Mouse (Mus musculus) midbrain, embryonic 15.5 days (tissue): ENCODE data around the gene Mcrip2. TPM values are rescaled to one million over a fixed set of nuclear protein-coding genes. Genes with fewer than 3 reads are reported as not detected.

Experiments
- ATAC-seq: fragments of 200-750 bp; cut with Nextera tagmentation; replicated peaks from 2 replicates; pipeline ENCODE4 v1.8.0; 2017; ENCODE audit warnings: moderate TSS enrichment
- H3K27ac ChIP-seq: fragments of 300-500 bp; sonication (generic); 2 replicates; pipeline ENCODE4 v1.5.1; 2015; ENCODE audit warnings: mild to moderate bottlenecking, inconsistent platforms
- H3K27me3 ChIP-seq: fragments of 300-500 bp; sonication (generic); replicated peaks from 2 replicates; pipeline ENCODE4 v1.6.1; 2015; ENCODE audit warnings: inconsistent platforms
- H3K36me3 ChIP-seq: fragments of 300-500 bp; sonication (generic); replicated peaks from 2 replicates; pipeline ENCODE4 v1.6.1; 2015; ENCODE audit warnings: inconsistent platforms
- H3K4me1 ChIP-seq: fragments of 300-500 bp; sonication (generic); 2 replicates; pipeline ENCODE4 v1.6.1; 2015; ENCODE audit warnings: inconsistent platforms
- H3K4me2 ChIP-seq: fragments of 300-500 bp; sonication (generic); 2 replicates; pipeline ENCODE4 v1.6.1; 2015; ENCODE audit warnings: inconsistent platforms, mild to moderate bottlenecking, moderate library complexity
- H3K4me3 ChIP-seq: fragments of 300-500 bp; sonication (generic); 2 replicates; pipeline ENCODE4 v1.5.1; 2015; ENCODE audit warnings: mild to moderate bottlenecking, inconsistent platforms
- H3K9ac ChIP-seq: fragments of 300-500 bp; sonication (generic); 2 replicates; pipeline ENCODE4 v1.6.1; 2015; ENCODE audit warnings: mild to moderate bottlenecking, inconsistent platforms
- H3K9me3 ChIP-seq: fragments of 300-500 bp; sonication (generic); 2 replicates; pipeline ENCODE4 v1.6.1; 2016; ENCODE audit warnings: inconsistent platforms
- WGBS: fragments of 180-500 bp; shearing (Covaris S2); methylation state at CpG from one replicate; pipeline ENCODE4 v1.1.7; 2015; ENCODE audit warnings: mixed read lengths; 5-methylcytosine and 5-hydroxymethylcytosine counted together
- polyA plus RNA-seq: library from polyadenylated mRNA; unstranded; fragments of >200 nt; fragmentation: Nextera tagmentation; extraction: Ambion mirVana; gene quantifications from 2 replicates; pipeline ENCODE4 v1.2.1, GENCODE M21; 2015

Mcrip2 gene
- polyA plus RNA-seq, 1 experiment from 2014 or later, result 19.8 TPM

DNA sequence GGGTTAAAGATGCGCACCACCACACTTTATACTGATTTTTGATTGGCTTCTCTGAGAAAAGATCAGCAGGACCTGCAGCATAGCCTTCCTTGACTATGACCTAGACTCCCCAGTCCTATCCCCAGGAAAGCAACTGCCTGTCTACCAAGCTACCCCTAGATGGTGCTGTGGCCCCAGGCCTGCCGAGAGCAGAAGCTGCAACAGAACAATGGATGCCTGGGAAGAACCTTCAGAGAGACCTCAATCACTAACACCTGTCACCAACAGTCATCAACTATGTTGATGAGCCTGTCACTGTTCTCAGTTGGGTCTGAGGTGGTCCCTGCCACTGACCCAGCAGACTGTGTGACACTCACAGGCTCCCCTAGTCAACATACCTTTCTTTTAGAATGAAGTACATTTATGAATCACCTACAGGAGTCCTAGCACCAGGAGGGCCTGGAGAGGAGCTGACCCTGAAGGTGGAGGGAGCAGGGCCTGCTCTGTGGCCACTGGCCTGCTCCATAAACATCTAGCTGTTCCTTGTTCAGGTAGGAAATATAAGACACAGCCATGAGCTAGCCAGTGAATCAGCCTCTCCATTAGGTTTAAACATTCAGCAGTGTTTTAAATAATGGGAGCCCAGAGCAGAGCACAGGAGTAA, 25.5 kb upstream of the Mcrip2 start:
- Histone ChIP-seq H3K9me3 (no peaks in the 10 kb centered on the region), H3K27ac (peak overlapping the region; percentile 70), H3K9ac (no peak overlapping the region), H3K27me3 (no peaks in the 10 kb centered on the region), H3K4me2 (no peak overlapping the region), H3K36me3 (peaks cover 8% of the 10 kb centered on the region; the same call in 1 of the 2 replicates), H3K4me3 (no peak overlapping the region; the same call in 1 of the 2 replicates), H3K4me1 (peaks cover 9% of the 10 kb centered on the region)
- WGBS, result 34% methylated on average over 2 of the region's 2 CpGs
- peak; percentile 80 for ATAC-seq

DNA sequence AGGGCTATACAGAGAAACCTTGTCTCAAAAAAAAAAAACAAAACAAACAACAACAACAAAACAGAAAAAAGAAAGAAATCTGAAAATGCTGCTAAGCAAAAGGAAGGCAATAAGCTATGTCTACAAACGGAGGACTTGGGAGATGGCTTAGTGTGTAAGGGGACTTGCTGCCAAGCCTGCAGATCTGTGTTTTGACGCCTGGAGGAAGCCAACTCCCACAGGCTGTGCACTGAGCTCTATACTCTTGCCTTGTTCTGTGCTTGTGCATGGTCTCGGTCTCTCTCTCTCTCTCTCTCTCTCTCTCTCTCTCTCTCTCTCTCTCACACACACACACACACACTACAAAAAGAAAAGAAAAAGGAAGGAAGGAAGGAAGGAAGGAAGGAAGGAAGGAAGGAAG, 20.3 kb upstream of the Mcrip2 start:
- no peak overlapping the region for H3K4me2 ChIP-seq
- peaks cover 15% of the 10 kb centered on the region for H3K36me3 ChIP-seq
- H3K27ac ChIP-seq, result no peak overlapping the region
- H3K4me3 ChIP-seq, result no peak overlapping the region
- ATAC-seq, result no peak
- no peaks in the 10 kb centered on the region for H3K27me3 ChIP-seq
- H3K4me1 ChIP-seq, result peaks cover 6% of the 10 kb centered on the region; the same call in 1 of the 2 replicates
- no peaks in the 10 kb centered on the region for H3K9me3 ChIP-seq
- H3K9ac ChIP-seq, result no peak overlapping the region
- 88% methylated on average over 3 of the region's 3 CpGs for WGBS

DNA sequence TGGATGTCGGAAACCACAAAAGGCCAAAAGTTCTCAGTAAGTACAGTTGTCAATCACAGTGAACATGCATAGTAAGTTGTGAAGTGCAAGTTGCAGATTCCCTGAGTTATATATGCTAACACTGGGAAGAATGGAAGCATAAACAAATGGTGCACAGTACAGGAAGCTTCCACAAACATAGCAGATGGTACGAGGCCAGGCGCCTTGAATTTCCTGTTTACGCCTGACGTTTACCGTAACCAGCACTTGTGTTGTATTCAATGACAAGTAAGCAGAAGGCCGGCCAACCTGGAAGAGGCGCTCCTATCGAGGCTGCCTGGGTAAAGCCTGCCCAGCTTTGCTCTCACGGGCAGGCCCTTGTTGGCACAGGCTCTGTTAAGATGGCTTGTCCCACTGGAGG, 18.9 kb upstream of the Mcrip2 start:
- no peaks in the 10 kb centered on the region for H3K9me3 ChIP-seq
- no peak overlapping the region for H3K4me3 ChIP-seq
- H3K9ac ChIP-seq, result no peak overlapping the region
- peaks cover 21% of the 10 kb centered on the region for H3K36me3 ChIP-seq
- ATAC-seq, result no peak
- 0 out of 2 replicates have a peak, but pooled peaks cover 11% of the 10 kb centered on the region for H3K4me1 ChIP-seq
- H3K4me2 ChIP-seq, result no peak overlapping the region
- WGBS, result 89% methylated on average over 10 of the region's 10 CpGs
- H3K27me3 ChIP-seq, result no peaks in the 10 kb centered on the region
- H3K27ac ChIP-seq, result no peak overlapping the region

DNA sequence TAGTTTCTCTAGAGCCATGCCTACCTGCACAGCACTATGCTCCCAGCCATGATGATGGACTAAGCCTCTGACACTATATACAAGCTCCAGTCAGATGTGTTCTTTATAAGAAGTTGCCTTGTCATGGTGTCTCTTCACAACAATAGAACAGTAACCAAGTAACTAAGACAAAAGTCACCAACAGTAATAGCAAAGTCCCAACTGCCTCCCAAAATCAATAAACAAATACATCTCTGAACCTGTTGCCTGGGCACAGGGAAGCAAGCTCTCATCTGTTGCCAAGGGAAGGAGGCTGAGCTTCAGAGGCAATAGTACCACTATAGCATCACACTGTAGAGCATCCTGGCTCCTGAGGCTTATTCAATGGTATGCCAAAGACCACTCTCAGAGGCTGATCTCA, 18.2 kb upstream of the Mcrip2 start:
- Histone ChIP-seq H3K27ac (no peak overlapping the region), H3K4me3 (no peak overlapping the region), H3K36me3 (peaks cover 21% of the 10 kb centered on the region), H3K9ac (no peak overlapping the region), H3K4me1 (0 out of 2 replicates have a peak, but pooled peaks cover 14% of the 10 kb centered on the region), H3K27me3 (no peaks in the 10 kb centered on the region), H3K4me2 (no peak overlapping the region), H3K9me3 (no peaks in the 10 kb centered on the region)
- ATAC-seq, result no peak

DNA sequence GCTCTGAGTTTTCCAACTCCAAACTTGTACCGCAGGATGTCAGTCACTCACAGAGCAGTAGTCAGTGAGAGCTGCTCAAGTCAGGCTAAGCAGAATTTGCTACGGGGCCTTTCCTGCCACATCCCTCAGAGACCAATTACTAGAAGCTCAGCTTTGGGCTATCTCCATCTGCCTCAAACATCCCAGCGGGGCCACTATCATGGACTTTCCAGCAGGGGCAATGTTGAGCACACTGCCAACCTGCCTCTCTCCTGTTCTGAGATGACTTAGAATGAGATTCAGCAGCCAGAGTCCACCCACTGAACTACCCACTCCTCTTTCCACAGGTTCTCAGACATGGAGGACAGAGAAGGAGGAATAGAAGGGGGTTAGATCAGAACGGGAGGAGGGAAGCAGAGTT, 17.1 kb upstream of the Mcrip2 start:
- Histone ChIP-seq H3K4me1 (peaks cover 26% of the 10 kb centered on the region), H3K4me2 (no peak overlapping the region), H3K36me3 (peaks cover 21% of the 10 kb centered on the region), H3K27ac (peak overlapping the region; percentile 20; the same call in 1 of the 2 replicates), H3K9me3 (no peaks in the 10 kb centered on the region), H3K4me3 (no peak overlapping the region), H3K9ac (no peak overlapping the region), H3K27me3 (no peaks in the 10 kb centered on the region)
- 49% methylated on average over 4 of the region's 4 CpGs for WGBS
- no peak; the same call in 1 of the 2 replicates for ATAC-seq

DNA sequence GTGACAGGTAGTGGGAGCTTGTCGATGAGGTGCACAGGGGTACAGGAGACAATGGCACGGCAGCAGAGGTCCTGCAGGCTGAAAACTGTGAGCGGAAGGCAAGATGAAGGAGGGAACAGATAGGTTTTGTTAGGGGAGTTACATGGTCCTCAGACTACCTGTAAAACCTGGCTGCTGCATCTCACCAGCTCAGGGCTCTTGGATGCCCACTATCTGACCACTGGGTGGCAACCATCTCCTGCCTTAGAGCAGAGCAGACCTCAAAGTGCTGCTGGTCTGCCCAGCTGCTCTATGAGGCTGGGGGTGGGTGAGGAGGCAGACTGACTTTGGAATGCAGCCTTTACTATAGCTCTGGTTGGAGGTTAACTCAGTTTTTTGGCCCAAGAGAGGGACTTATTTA, 15.3 kb upstream of the Mcrip2 start:
- no peaks in the 10 kb centered on the region for H3K9me3 ChIP-seq
- ATAC-seq, result no peak
- H3K4me1 ChIP-seq, result peaks cover 30% of the 10 kb centered on the region
- WGBS, result 92% methylated on average over 3 of the region's 3 CpGs
- H3K27ac ChIP-seq, result no peak overlapping the region
- H3K4me3 ChIP-seq, result no peak overlapping the region
- H3K36me3 ChIP-seq, result peaks cover 17% of the 10 kb centered on the region; the same call in 1 of the 2 replicates
- H3K27me3 ChIP-seq, result no peaks in the 10 kb centered on the region
- no peak overlapping the region for H3K4me2 ChIP-seq
- H3K9ac ChIP-seq, result no peak overlapping the region

DNA sequence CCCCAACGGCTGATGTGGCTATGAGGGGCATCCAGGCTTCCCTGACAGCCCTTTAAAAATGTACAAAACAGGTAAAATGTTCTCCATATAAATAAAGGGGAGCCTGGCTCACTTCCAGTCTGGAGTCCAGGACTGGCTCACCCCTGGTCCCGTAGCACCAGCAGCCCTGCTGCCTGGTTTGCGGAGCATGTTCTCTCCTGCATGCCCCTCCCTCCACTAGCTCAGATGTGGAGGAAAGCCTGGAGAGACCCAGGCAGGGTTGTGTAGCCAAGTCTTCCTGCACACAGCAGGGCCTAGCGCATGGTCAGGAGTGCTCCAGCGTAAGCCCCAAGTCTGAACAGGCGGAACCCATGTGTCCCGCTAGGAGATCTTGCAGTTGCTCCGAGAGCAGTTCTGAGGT, 14.7 kb upstream of the Mcrip2 start:
- H3K9ac ChIP-seq, result no peak overlapping the region

DNA sequence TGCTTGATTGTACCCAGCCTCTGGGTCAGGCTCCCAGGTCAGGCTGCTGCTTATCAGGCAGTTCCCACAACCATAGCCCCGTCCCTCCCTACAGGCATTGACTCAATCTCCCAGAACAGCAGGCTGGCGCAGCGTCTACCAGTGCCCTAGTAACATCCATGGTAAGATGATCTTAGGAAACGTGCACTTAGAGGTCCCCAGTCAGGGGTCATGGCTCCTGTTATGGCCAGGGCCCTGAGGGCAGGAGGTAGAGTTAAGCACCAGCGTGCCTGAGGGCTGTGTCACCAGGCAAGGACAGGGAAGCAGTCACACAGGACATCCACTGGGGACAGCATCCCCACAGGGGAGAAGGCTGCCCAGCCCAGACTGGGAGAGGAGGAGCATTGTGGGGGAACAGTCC, 13.7 kb upstream of the Mcrip2 start:
- peaks cover 12% of the 10 kb centered on the region; the same call in 1 of the 2 replicates for H3K36me3 ChIP-seq
- no peaks in the 10 kb centered on the region for H3K9me3 ChIP-seq
- H3K4me2 ChIP-seq, result no peak overlapping the region
- ATAC-seq, result no peak
- no peak overlapping the region for H3K4me3 ChIP-seq
- WGBS, result 36% methylated on average over 5 of the region's 5 CpGs
- H3K4me1 ChIP-seq, result peaks cover 30% of the 10 kb centered on the region
- no peak overlapping the region for H3K9ac ChIP-seq
- peak overlapping the region; percentile 36; the same call in 1 of the 2 replicates for H3K27ac ChIP-seq
- H3K27me3 ChIP-seq, result no peaks in the 10 kb centered on the region

More for the DNA sequence above, 14.7 kb upstream of the Mcrip2 start:
- Histone ChIP-seq H3K4me2 (no peak overlapping the region), H3K36me3 (peaks cover 14% of the 10 kb centered on the region; the same call in 1 of the 2 replicates), H3K9me3 (no peaks in the 10 kb centered on the region), H3K27me3 (no peaks in the 10 kb centered on the region), H3K27ac (0 out of 2 replicates have a peak overlapping the region, but pooled peaks have one; percentile 36), H3K4me1 (peaks cover 30% of the 10 kb centered on the region), H3K4me3 (no peak overlapping the region)
- ATAC-seq, result no peak
- WGBS, result 75% methylated on average over 8 of the region's 8 CpGs

DNA sequence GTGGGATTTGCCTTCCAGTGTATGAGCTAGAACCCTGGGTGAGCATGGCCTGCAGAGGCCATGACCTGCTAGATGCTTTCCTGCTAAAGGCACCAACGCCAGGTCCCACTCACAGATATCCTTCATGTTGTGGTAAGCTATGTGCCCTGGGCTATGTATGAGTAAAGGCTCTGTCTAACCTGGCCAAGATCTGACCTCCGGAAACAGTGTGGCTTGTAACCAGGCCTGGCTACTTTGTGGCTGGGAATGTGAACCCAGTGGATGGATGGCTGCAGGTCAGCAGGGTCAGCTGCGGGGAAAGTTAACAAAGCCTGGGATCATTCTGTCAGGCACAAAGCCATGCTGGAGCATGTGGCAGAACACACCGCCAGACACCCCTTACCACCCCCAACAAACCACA, 13.1 kb upstream of the Mcrip2 start:
- ATAC-seq, result no peak
- H3K9me3 ChIP-seq, result no peaks in the 10 kb centered on the region
- H3K4me2 ChIP-seq, result no peak overlapping the region
- 18% methylated on average over 4 of the region's 4 CpGs for WGBS
- peaks cover 12% of the 10 kb centered on the region; the same call in 1 of the 2 replicates for H3K36me3 ChIP-seq
- no peak overlapping the region; the same call in 1 of the 2 replicates for H3K9ac ChIP-seq
- H3K27ac ChIP-seq, result peak overlapping the region; percentile 51
- no peak overlapping the region for H3K4me3 ChIP-seq
- peaks cover 35% of the 10 kb centered on the region for H3K4me1 ChIP-seq
- H3K27me3 ChIP-seq, result no peaks in the 10 kb centered on the region

DNA sequence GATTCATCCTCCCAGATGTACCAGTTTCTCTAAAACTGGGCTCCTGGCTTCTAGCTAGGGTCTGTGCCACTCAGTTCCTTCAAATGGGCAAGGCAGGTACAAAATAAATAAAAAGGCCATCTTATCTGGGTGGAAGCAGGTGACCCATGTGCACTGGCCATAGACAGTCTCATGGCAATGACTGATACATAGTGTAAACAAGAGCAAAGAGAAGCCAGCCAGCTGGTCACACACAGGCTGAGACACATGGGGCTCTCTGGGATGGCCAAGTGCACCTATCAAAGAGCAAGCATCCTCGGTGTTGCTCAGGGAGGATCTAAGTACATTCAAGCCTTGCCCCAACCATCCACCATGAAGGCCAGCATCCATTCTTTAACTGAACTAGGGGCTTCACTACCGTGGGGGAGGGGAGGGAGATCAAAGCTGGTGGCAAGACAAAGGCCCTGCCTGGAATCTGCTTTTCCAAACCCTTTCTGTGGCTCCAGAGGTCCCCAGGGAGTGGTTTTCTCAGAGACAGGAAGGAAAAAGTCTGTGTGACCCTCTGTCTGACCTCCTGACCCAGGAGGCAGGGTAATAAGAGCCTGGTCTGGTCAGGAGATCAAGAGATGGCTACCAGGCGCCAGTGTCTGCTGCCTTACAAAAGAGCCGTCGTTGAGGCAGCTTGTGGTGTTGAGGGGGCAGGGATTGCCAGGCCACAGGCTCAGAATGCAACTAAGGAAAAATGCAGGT, 12.5 kb upstream of the Mcrip2 start:
- WGBS, result 10% methylated on average over 5 of the region's 5 CpGs

DNA sequence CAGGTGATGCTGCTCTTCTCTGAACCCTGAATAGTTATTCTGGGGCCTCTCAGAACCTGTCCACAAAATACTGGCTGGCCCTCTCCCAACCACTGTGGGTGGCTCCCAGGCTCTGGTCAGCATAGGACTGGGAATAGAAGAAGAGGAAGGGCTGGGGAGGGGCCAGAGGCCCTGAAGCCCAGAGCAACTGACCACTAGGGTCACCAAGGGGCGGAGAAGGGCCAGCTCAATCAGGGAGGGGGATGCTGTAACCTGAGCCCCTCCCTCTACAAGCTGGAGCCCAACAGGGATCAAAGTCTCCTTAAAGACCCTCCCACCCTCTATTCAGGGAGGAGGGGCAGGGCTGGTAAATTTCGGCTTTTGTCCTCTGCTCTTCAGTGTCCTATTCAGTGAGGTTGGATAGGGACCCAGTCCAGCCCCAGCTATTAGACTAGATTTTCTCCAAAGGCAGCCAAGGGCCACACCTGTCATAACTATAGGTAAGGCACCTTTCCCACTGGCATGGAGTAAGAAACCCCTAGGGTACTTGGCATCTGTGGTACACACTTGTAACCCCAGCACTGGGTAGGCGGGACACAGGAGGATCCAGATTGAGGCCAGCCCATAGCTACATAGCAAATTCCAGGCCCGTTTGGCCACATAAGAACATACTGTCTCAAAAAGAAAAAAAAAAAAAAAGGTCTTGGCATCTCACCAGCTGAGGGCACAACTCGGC, 11.8 kb upstream of the Mcrip2 start, which contains the start of gene Wfikkn1:
Gene Wfikkn1 (minus strand): TSS at position 663 of the 715 bp plus-strand sequence.
- Histone ChIP-seq H3K27ac (peak within 1 kb of the TSS; percentile 51), H3K4me1 (peaks cover 40% of the 10 kb centered on the region), H3K36me3 (peaks cover 12% of the 10 kb centered on the region; the same call in 1 of the 2 replicates), H3K4me2 (no peak within 1 kb of the TSS), H3K4me3 (no peak within 1 kb of the TSS), H3K9ac (peak within 1 kb of the TSS; percentile 10; the same call in 1 of the 2 replicates), H3K27me3 (no peaks in the 10 kb centered on the region), H3K9me3 (no peaks in the 10 kb centered on the region)
- WGBS, result 21% methylated on average over 5 of the region's 5 CpGs
- no peak for ATAC-seq

More for the DNA sequence above, 12.5 kb upstream of the Mcrip2 start:
- H3K4me3 ChIP-seq, result no peak overlapping the region
- no peaks in the 10 kb centered on the region for H3K9me3 ChIP-seq
- no peaks in the 10 kb centered on the region for H3K27me3 ChIP-seq
- peaks cover 41% of the 10 kb centered on the region for H3K4me1 ChIP-seq
- H3K36me3 ChIP-seq, result peaks cover 12% of the 10 kb centered on the region; the same call in 1 of the 2 replicates
- no peak for ATAC-seq
- H3K4me2 ChIP-seq, result no peak overlapping the region
- peak overlapping the region; percentile 51; the same call in 1 of the 2 replicates for H3K27ac ChIP-seq
- peak overlapping the region; percentile 10; the same call in 1 of the 2 replicates for H3K9ac ChIP-seq

DNA sequence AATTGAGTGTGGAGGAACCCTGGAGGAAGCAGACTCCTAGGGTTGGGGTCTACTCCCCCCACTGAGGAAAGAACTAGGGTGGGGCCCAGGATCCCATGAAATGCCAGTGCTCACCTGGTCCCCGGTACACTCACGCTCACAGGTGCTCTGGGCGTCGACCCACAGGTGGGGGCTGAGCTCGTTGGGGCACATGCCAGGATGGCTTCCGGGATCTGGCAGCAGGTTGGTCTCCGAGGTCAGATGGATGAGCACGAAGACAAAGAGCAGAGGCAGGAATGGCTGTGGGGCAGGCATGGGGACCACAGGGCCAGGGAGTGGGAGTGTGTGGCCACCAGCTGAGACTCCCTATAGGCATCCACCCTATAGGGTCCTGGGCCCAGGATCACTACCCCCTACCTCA, 11.2 kb upstream of the Mcrip2 start:
- no peaks in the 10 kb centered on the region for H3K27me3 ChIP-seq
- ATAC-seq, result no peak
- WGBS, result 62% methylated on average over 8 of the region's 8 CpGs
- no peaks in the 10 kb centered on the region for H3K9me3 ChIP-seq
- H3K9ac ChIP-seq, result no peak overlapping the region
- H3K36me3 ChIP-seq, result peaks cover 12% of the 10 kb centered on the region; the same call in 1 of the 2 replicates
- peaks cover 38% of the 10 kb centered on the region for H3K4me1 ChIP-seq
- H3K4me2 ChIP-seq, result no peak overlapping the region
- no peak overlapping the region for H3K27ac ChIP-seq
- H3K4me3 ChIP-seq, result no peak overlapping the region
